Mouse (Mus musculus) heart, adult 18-20 months (tissue): Measurements from ENCODE around the gene Hoxd3. TPM values are rescaled to one million over a fixed set of nuclear protein-coding genes. Genes with fewer than 3 reads are reported as not detected.

Experiments used
- DNase-seq, 2 experiments: peaks; one replicate each; pipeline ENCODE4 v3.0.0; 2021 to 2022; ENCODE audit warnings: mixed read lengths in 1 of 2
- total RNA-seq, 2 experiments: library from RNA; stranded (reverse); gene quantifications; 2 replicates each; pipeline ENCODE4 v1.2.3; 2021

Gene Hoxd3
- total RNA-seq, 2 experiments from 2014 or later, result not detected

- no peak for DNase-seq
Measured at GRCm38 (mm10) chr2:74679596-74679971, 32.1 kb upstream of the Hoxd3 start.

- no peak for DNase-seq
Measured at GRCm38 (mm10) chr2:74679980-74680379, 31.7 kb upstream of the Hoxd3 start.

GRCm38 (mm10) chr2:74680561-74681398, 30.9 kb upstream of the Hoxd3 start:
- DNase-seq, result no peak

GRCm38 (mm10) chr2:74681594-74682531, 29.9 kb upstream of the Hoxd3 start:
- no peak for DNase-seq

GRCm38 (mm10) chr2:74682796-74683195, 28.9 kb upstream of the Hoxd3 start:
- DNase-seq, result no peak

- no peak for DNase-seq
Measured at GRCm38 (mm10) chr2:74683471-74683951, 28.2 kb upstream of the Hoxd3 start.

GRCm38 (mm10) chr2:74684106-74684505, 27.6 kb upstream of the Hoxd3 start:
- DNase-seq, result no peak

- DNase-seq, result no peak
Measured at GRCm38 (mm10) chr2:74685059-74685603, 26.6 kb upstream of the Hoxd3 start.

- DNase-seq, result peak; percentile 52 to 74
Measured at GRCm38 (mm10) chr2:74686301-74686987, 25.3 kb upstream of the Hoxd3 start.

- no peak for DNase-seq
Measured at GRCm38 (mm10) chr2:74686988-74687697, 24.6 kb upstream of the Hoxd3 start.

- DNase-seq, result no peak
Measured at GRCm38 (mm10) chr2:74687698-74688555, 23.8 kb upstream of the Hoxd3 start.

GRCm38 (mm10) chr2:74688795-74689573, 22.7 kb upstream of the Hoxd3 start:
- no peak for DNase-seq

- no peak for DNase-seq
Measured at GRCm38 (mm10) chr2:74689574-74690337, 22.0 kb upstream of the Hoxd3 start.

- no peak for DNase-seq
Measured at GRCm38 (mm10) chr2:74690338-74690716, 21.4 kb upstream of the Hoxd3 start.

GRCm38 (mm10) chr2:74691022-74691951, 20.4 kb upstream of the Hoxd3 start, which contains the start of gene Hoxd10:
Gene Hoxd10 (plus strand): TSS chr2:74691924.
- DNase-seq, result peak in 1 of 2 experiments; percentile 50

GRCm38 (mm10) chr2:74691995-74692807, 19.5 kb upstream of the Hoxd3 start:
- no peak for DNase-seq
